Mouse (Mus musculus) gonadal fat pad, adult 2 months (tissue): ENCODE results near the gene Lsm11. TPM values are rescaled to one million over a fixed set of nuclear protein-coding genes. Genes with fewer than 3 reads are reported as not detected.

Experiments used
- DNase-seq: peaks from one replicate; pipeline ENCODE4 v3.0.0-alpha.2; 2012; ENCODE audit warnings: low read depth
- polyA plus RNA-seq: library from polyadenylated mRNA; depleted of rRNA; stranded (reverse); fragments of >200 nt; gene quantifications from 2 replicates; pipeline ENCODE4 v1.2.3, GENCODE M21; 2012; rRNA removed

Lsm11 gene
- 2.4 and 2.5 TPM in 2 replicates for polyA plus RNA-seq

- no peak for DNase-seq
These were observed at the start of gene Lsm11 for GRCm38 (mm10) chr11:45944643-45945156. Lsm11 (minus strand) TSS chr11:45944935.

GRCm38 (mm10) chr11:45992087-45992486, 47.4 kb upstream of the Lsm11 start:
- DNase-seq, result no peak

DNA sequence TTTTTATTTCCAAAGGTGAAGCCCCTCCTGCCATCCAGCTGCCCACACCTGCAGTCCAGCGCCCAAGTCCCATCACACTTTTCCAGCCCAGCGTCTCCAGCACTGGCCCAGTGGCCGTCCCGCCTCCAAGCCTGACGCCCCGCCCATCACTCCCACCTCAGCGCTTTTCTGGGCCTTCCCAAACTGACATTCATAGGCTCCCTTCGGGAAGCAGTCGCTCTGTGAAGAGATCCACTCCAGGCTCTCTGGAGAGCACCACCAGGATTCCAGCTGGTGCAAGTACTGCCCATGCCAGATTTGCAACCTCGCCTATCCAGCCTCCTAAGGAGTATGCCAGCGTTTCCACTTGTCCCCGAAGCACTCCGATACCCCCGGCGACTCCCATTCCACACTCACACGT, 46.9 kb upstream of the Lsm11 start:
- DNase-seq, result no peak

GRCm38 (mm10) chr11:45980893-45981253, 36.1 kb upstream of the Lsm11 start:
- no peak for DNase-seq

DNA sequence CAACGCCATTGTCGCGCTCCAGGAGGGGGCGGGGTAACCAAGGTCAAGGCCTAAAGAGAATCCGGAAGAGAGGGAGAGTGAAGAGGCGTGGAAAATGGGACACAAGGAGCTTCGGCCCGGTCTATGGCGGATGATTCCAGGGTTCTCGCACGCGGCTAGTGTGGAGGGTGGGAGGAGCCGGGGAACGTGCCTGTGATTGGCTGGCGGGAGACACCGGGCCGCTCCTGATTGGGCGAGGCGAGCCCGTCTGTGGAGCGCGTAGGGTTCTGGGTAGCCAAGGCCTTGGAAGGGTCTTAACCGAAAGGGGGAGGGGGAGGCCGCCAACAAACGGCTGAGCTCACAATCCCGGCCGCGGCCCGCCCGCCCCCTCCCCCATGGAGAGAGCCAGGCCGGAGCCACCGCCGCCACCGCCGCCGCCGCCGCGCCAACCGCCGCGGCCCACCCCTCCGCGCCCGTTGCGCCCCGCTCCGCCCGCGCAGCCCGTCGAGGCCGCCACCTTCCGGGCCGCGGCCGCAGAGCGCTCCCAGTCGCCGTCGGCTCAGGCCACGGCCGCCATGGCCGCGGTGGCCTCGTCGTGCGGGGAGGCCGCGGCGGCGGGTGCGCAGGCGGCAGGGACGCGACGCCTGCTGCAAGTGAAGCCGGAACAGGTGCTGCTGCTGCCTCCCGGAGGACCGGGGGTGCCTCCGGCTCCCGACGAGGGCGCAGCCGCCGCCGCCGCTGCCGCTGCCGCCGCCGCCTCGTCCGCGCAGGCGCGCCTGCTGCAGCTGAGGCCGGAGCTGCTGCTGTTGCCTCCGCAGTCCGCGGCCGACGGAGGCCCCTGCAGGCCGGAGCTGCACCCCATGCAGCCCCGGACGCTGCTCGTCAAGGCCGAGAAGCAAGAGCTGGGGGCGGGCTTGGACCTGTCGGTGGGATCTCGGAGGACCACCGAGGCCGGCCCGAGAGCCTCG, 35.5 kb upstream of the Lsm11 start, which contains the start of gene Sox30:
Gene Sox30, plus strand, starts transcription at position 365 of the 947 bp plus-strand sequence.
- no peak for DNase-seq

GRCm38 (mm10) chr11:45976061-45976460, 31.3 kb upstream of the Lsm11 start:
- DNase-seq, result no peak

GRCm38 (mm10) chr11:45974466-45974865, 29.7 kb upstream of the Lsm11 start:
- DNase-seq, result no peak

- no peak for DNase-seq
These were observed 28.9 kb upstream of the Lsm11 start for GRCm38 (mm10) chr11:45973635-45974034.

GRCm38 (mm10) chr11:45968466-45968865, 23.7 kb upstream of the Lsm11 start:
- DNase-seq, result no peak

- DNase-seq, result no peak
These were observed 22.2 kb upstream of the Lsm11 start for GRCm38 (mm10) chr11:45966896-45967295.

DNA sequence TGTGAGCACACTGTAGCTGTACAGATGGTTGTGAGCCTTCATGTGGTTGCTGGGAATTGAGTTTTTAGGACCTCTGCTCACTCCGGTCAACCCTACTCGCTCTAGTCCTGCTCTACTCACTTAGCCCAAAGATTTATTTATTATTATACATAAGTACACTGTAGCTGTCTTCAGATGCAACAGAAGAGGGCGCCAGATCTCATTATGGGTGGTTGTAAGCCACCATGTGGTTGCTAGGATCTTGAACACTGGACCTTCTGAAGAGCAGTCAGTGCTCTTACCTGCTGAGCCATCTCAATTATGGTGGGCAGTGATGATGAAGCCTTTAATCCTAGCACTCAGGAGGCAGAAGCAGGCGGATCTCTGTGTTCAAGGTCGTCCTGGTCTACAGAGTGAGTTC, 15.3 kb upstream of the Lsm11 start:
- no peak for DNase-seq

DNA sequence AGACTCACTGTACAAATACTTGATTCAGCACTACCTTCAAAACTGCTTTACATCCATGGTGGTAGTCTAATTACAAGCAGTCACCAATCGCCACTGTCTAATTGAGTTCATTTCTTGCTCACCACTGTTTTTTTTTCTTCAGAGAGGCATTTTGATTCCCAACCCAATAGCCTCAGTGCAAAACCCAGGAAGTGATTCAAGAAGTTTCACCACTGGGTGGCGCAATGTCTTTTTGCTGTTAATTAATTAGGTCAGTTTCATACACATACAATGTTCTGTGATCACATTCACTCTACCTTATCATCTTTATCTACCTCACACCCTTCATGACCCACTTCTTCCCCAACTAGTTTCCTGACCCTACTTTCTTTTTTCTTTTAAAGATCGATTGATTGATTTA, 14.9 kb upstream of the Lsm11 start:
- DNase-seq, result no peak

GRCm38 (mm10) chr11:45955127-45955627, 10.4 kb upstream of the Lsm11 start, which contains the start of gene Thg1l:
Thg1l (minus strand) TSS chr11:45955494.
- DNase-seq, result peak; percentile 58

DNA sequence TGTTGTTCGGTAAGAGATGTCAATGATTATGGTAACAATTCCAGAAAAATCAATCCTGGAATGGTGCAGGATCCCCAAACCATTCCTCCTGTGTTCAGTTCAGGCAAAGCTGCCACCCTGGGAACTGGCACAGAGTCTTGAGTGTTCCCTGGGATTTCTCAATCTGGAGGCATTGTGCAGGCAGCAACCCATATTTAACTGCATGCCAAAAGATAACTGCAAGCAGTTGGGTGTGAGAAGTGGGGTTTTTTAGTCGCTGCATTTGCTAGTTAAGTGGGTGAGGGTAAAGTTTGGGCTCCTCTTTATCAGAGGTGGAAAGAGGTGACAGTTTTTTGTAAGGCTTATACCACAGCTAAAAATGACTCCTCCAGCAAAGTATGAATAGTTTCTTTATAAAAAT, 2.8 kb upstream of the Lsm11 start:
- no peak for DNase-seq

- no peak for DNase-seq
These were observed 2.1 kb upstream of the Lsm11 start for GRCm38 (mm10) chr11:45946796-45947195.

GRCm38 (mm10) chr11:45943891-45944642, 668 bp downstream of the Lsm11 start:
- DNase-seq, result no peak

DNA sequence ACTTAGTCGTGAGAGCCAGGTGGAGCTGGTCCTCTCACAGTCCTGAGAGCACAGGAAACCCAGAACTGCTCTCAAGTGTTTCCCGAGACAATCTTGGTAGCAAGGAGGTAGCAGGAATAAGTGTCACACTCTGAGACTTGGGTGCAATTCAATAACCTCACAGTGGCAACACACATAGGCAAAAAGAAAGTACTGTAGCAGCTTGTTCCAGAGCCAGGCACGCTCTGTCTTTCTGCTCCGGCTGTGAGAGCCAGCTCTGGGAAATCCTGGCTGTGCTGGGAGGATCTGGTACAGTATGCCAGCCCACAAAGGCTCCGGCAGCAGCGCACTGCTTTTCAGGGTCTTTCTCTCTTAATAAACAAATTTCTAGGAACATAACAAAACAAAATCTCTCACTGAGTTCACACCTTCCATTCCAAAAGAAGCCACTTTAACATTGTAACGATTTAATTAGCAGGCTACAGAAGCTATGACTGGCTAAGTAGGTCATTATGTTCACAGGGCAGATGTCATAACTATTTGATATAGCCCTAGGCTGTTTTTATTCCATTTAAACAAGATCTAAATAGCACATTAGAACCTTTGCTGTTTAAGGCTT, 1.5 kb downstream of the Lsm11 start:
- DNase-seq, result no peak

GRCm38 (mm10) chr11:45942281-45942680, 2.5 kb downstream of the Lsm11 start:
- no peak for DNase-seq

GRCm38 (mm10) chr11:45938917-45939316, 5.8 kb downstream of the Lsm11 start:
- no peak for DNase-seq

- DNase-seq, result no peak
These were observed 7.3 kb downstream of the Lsm11 start for GRCm38 (mm10) chr11:45937478-45937877.

DNA sequence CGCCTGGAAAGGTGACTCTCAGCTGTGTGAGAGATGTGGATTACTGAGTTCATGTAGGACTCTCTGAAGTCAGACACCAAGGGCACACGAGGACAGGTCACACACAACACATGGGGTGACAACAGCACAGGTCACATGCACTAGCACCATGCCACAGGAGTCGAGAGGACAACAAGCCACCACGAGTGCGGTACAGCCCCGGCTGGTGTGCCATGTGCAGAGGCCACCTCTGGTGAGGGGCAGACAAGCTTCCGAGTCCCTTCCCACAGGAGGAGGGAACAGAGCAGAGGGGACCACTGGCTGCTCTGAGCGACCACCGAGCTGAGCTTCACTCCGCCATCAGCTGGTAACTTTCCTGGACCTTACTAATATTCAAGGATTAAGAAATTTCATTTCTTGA, 12.0 kb downstream of the Lsm11 start:
- no peak for DNase-seq

- DNase-seq, result no peak
These were observed 15.2 kb downstream of the Lsm11 start for GRCm38 (mm10) chr11:45929541-45929940.
